Mouse (Mus musculus): ENCODE measurements around the gene Col27a1.

Col27a1 gene

GRCm38 (mm10) chr4:63382676-63383369, 169.0 kb downstream of the Col27a1 start:
- DNase-seq, result no peak

- no peak for DNase-seq
Observed at GRCm38 (mm10) chr4:63383474-63383873, 169.7 kb downstream of the Col27a1 start.

GRCm38 (mm10) chr4:63384262-63384661, 170.5 kb downstream of the Col27a1 start:
- no peak for DNase-seq
